In genomic region chr9:59672195-59672894, GRCm38 (mm10) we compare ENCODE assay signal across 12 mouse cellular contexts. TPM values are rescaled to one million over a fixed set of nuclear protein-coding genes. Genes with fewer than 3 reads are reported as not detected.
DNase-seq lines count a peak whose midpoint lies in the region; ATAC-seq lines count a peak whose summit lies in the region.
"Had no signal": no experiment of that assay in that cellular context is flagged by ENCODE, and none has a peak within 500 bp of the region (broad histone marks: within the 10 kb centered on the region; RNA-seq: fewer than 3 reads in every experiment).

No protein-coding gene starts in this region.

- H3K9me3 ChIP-seq in liver, embryonic 12.5 days (replicated peaks) = no peaks in the 10 kb centered on the region
- H3K9me3 ChIP-seq: stomach, embryonic 15.5 days had no signal

- H3K4me2 ChIP-seq in liver, embryonic 12.5 days = 0 out of 2 replicates have a peak overlapping the region, but pooled peaks have one; percentile 12
- H3K4me2 ChIP-seq: stomach, embryonic 15.5 days had no signal

- H3K4me3 ChIP-seq in brown adipose tissue, adult 24 weeks (ENCODE audit: insufficient read depth, low read depth, low read length) = no peak overlapping the region
- no peak overlapping the region for H3K4me3 ChIP-seq in liver, embryonic 12.5 days
- H3K4me3 ChIP-seq: stomach, embryonic 15.5 days had no signal

- H3K27me3 ChIP-seq in liver, embryonic 12.5 days (replicated peaks) = peaks cover 17% of the 10 kb centered on the region
- H3K27me3 ChIP-seq: Patski; stomach, embryonic 15.5 days had no signal

- no peak overlapping the region for H3K9ac ChIP-seq in liver, embryonic 12.5 days
- H3K9ac ChIP-seq: stomach, embryonic 15.5 days had no signal

- WGBS in liver, embryonic 12.5 days (ENCODE audit: insufficient replicate concordance) = 62% methylated on average over 12 of the region's 12 CpGs

- no peaks in the 10 kb centered on the region for H3K4me1 ChIP-seq in brown adipose tissue, adult 24 weeks (ENCODE audit: control insufficient read depth, insufficient read depth, insufficient read length, low read length)
- peaks cover 32% of the 10 kb centered on the region for H3K4me1 ChIP-seq in liver, embryonic 12.5 days
- H3K4me1 ChIP-seq: stomach, embryonic 15.5 days had no signal

- peaks cover 95% of the 10 kb centered on the region for H3K36me3 ChIP-seq in liver, embryonic 12.5 days

- 0 out of 2 replicates have a peak overlapping the region, but pooled peaks have one; percentile 12 for H3K27ac ChIP-seq in brown adipose tissue, adult 24 weeks (replicated peaks; ENCODE audit: low read depth, low read length)
- peak overlapping the region; percentile 42; the same call in 1 of the 2 replicates for H3K27ac ChIP-seq in liver, embryonic 12.5 days
- H3K27ac ChIP-seq: stomach, embryonic 15.5 days had no signal

- DNase-seq in adrenal gland, postnatal 14 days = peak; percentile 4
- no peak for DNase-seq in adrenal gland, postnatal 25 days
- peak; percentile 76 for DNase-seq in heart, adult 8-10 months (ENCODE audit: low spot score)
- no peak for DNase-seq in right cerebral cortex, postnatal 25 days
- no peak for DNase-seq in ovary, postnatal 14 days (ENCODE audit: low spot score)
- DNase-seq in ovary, postnatal 10 days (ENCODE audit: low spot score) = no peak
- DNase-seq: kidney, postnatal 10 days; lung, postnatal 36 days had no signal

- ATAC-seq in liver, embryonic 12.5 days = peak; percentile 86
- ATAC-seq: Patski had no signal

RNA-seq across cellular contexts. Expression of gene Gramd2, which starts 7.6 kb away (rescaled TPM):
- total RNA-seq in adrenal gland, postnatal 14 days (2021) = 0.26 and 0.52 TPM in 2 replicates
- total RNA-seq in adrenal gland, postnatal 25 days (2021) = 0.12 and 0.24 TPM in 2 replicates
- 0.58 TPM in 1 of 2 replicates, not detected in the other for polyA plus RNA-seq in brown adipose tissue, adult 24 weeks (2012; ENCODE audit: insufficient read depth, insufficient read length, missing spikeins)
- total RNA-seq in heart, adult 8-10 months (2022) = not detected
- polyA plus RNA-seq in liver, embryonic 12.5 days (2016; fragmentation: Nextera tagmentation; extraction: Ambion mirVana) = 0.04 and 0.07 TPM in 2 replicates

RNA-seq across cellular contexts. Expression of gene Pkm, which starts 16.2 kb away (rescaled TPM):
- 647 and 658 TPM in 2 replicates for total RNA-seq in adrenal gland, postnatal 14 days (2021)
- total RNA-seq in adrenal gland, postnatal 25 days (2021) = 706 and 770 TPM in 2 replicates
- 1,903 and 1,933 TPM in 2 replicates for polyA plus RNA-seq in brown adipose tissue, adult 24 weeks (2012; ENCODE audit: insufficient read depth, insufficient read length, missing spikeins)
- 1,000 to 10,000 TPM; 1,114 to 1,272 (median 1,167) TPM for total RNA-seq in heart, adult 8-10 months (2022)
- polyA plus RNA-seq in liver, embryonic 12.5 days (2016; fragmentation: Nextera tagmentation; extraction: Ambion mirVana) = 439 and 489 TPM in 2 replicates

RNA-seq across cellular contexts. Expression of gene Parp6, which starts 55.3 kb away (rescaled TPM):
- 30.2 and 37.3 TPM in 2 replicates for total RNA-seq in adrenal gland, postnatal 14 days (2021)
- total RNA-seq in adrenal gland, postnatal 25 days (2021) = 29.7 and 35.8 TPM in 2 replicates
- polyA plus RNA-seq in brown adipose tissue, adult 24 weeks (2012; ENCODE audit: insufficient read depth, insufficient read length, missing spikeins) = 32.8 and 40.1 TPM in 2 replicates
- 10 to 100 TPM; 15.1 to 17.9 (median 15.8) TPM for total RNA-seq in heart, adult 8-10 months (2022)
- polyA plus RNA-seq in liver, embryonic 12.5 days (2016; fragmentation: Nextera tagmentation; extraction: Ambion mirVana) = 6.4 and 7.5 TPM in 2 replicates

Comparison
In these comparisons a context has a peak if more than half of its experiments do, and no peak if none do; other contexts are left out.
1. DNase-seq: peak in adrenal gland, postnatal 14 days (single experiment) and heart, adult 8-10 months (single experiment); none in adrenal gland, postnatal 25 days (single experiment), right cerebral cortex, postnatal 25 days (single experiment), ovary, postnatal 14 days (single experiment) and ovary, postnatal 10 days (single experiment).